Mouse (Mus musculus) lung, embryonic 16.5 days (tissue): ENCODE data around the gene Mxd3. TPM values are rescaled to one million over a fixed set of nuclear protein-coding genes. Genes with fewer than 3 reads are reported as not detected.

ENCODE experiments used
- ATAC-seq: fragments of 200-750 bp; cut with Nextera tagmentation; 2 replicates; pipeline ENCODE4 v1.8.0; 2017; ENCODE audit warnings: low read depth, mild to moderate bottlenecking, moderate library complexity
- H3K27ac ChIP-seq: fragments of 300-500 bp; sonication (generic); 2 replicates; pipeline ENCODE4 v1.5.1; 2014; ENCODE audit warnings: mild to moderate bottlenecking, control low read depth, low read length
- H3K27me3 ChIP-seq: fragments of 300-500 bp; sonication (generic); 2 replicates; pipeline ENCODE4 v1.6.1; 2014; ENCODE audit warnings: low read depth, low read length, mixed read lengths; ENCODE audit not compliant: control insufficient read depth, insufficient read depth
- H3K36me3 ChIP-seq: fragments of 300-500 bp; sonication (generic); 2 replicates; pipeline ENCODE4 v1.6.1; 2014; ENCODE audit warnings: low read length; ENCODE audit not compliant: control insufficient read depth, insufficient read depth
- H3K4me1 ChIP-seq: fragments of 300-500 bp; sonication (generic); replicated peaks from 2 replicates; pipeline ENCODE4 v1.6.1; 2014; ENCODE audit warnings: low read length, mixed read lengths; ENCODE audit not compliant: control insufficient read depth, insufficient read depth
- H3K4me2 ChIP-seq: fragments of 300-500 bp; sonication (generic); 2 replicates; pipeline ENCODE4 v1.6.1; 2014; ENCODE audit warnings: low read depth, low read length, control low read depth
- H3K4me3 ChIP-seq: fragments of 300-500 bp; sonication (generic); 2 replicates; pipeline ENCODE4 v1.5.1; 2014; ENCODE audit warnings: mild to moderate bottlenecking, low read length, control low read depth
- H3K9ac ChIP-seq: fragments of 300-500 bp; sonication (generic); 2 replicates; pipeline ENCODE4 v1.6.1; 2014; ENCODE audit warnings: low read length, control low read depth
- H3K9me3 ChIP-seq: fragments of 300-500 bp; sonication (generic); 2 replicates; pipeline ENCODE4 v1.6.1; 2016; ENCODE audit warnings: low read length; ENCODE audit not compliant: control insufficient read depth
- WGBS: fragments of 180-500 bp; shearing (Covaris S2); extraction: QIAGEN DNeasy Blood & Tissue Kit; methylation state at CpG from one replicate; pipeline ENCODE4 v1.1.7; 2014; 5-methylcytosine and 5-hydroxymethylcytosine counted together
- polyA plus RNA-seq: library from polyadenylated mRNA; unstranded; fragments of >200 nt; fragmentation: Nextera tagmentation; extraction: Ambion mirVana; gene quantifications from 2 replicates; pipeline ENCODE4 v1.2.1, GENCODE M21; 2015

The Mxd3 gene
- polyA plus RNA-seq, 1 experiment from 2014 or later, result 46.4 TPM

- no peak overlapping the region for H3K9ac ChIP-seq
- H3K9me3 ChIP-seq, result no peaks in the 10 kb centered on the region
- H3K27ac ChIP-seq, result no peak overlapping the region
- WGBS, result 72% methylated on average over 11 of the region's 11 CpGs
- no peak overlapping the region for H3K4me3 ChIP-seq
- no peaks in the 10 kb centered on the region for H3K27me3 ChIP-seq
- H3K36me3 ChIP-seq, result peaks cover 15% of the 10 kb centered on the region
- H3K4me1 ChIP-seq, result peaks cover 46% of the 10 kb centered on the region
- no peak overlapping the region for H3K4me2 ChIP-seq
- ATAC-seq, result no peak
Measured at GRCm38 (mm10) chr13:55325596-55325995, 4.0 kb downstream of the Mxd3 start.

GRCm38 (mm10) chr13:55322130-55322825 lies 7.3 kb downstream of the Mxd3 start:
- peaks cover 26% of the 10 kb centered on the region for H3K4me1 ChIP-seq
- H3K27ac ChIP-seq, result peak overlapping the region; percentile 82
- H3K4me2 ChIP-seq, result peak overlapping the region; percentile 61
- peak overlapping the region; percentile 88 for H3K4me3 ChIP-seq
- ATAC-seq, result peak; percentile 29; the same call in 1 of the 2 replicates
- no peaks in the 10 kb centered on the region for H3K9me3 ChIP-seq
- no peaks in the 10 kb centered on the region for H3K27me3 ChIP-seq
- H3K36me3 ChIP-seq, result peaks cover 15% of the 10 kb centered on the region
- peak overlapping the region; percentile 98 for H3K9ac ChIP-seq
- under 1% methylated on average over 31 of the region's 31 CpGs for WGBS

- peak within 1 kb of the TSS; percentile 98 for H3K9ac ChIP-seq
- H3K27ac ChIP-seq, result peak within 1 kb of the TSS; percentile 82
- peak within 1 kb of the TSS; percentile 88 for H3K4me3 ChIP-seq
- peaks cover 22% of the 10 kb centered on the region for H3K4me1 ChIP-seq
- under 1% methylated on average over 73 of the region's 73 CpGs for WGBS
- H3K36me3 ChIP-seq, result peaks cover 15% of the 10 kb centered on the region
- peak; percentile 94 for ATAC-seq
- H3K4me2 ChIP-seq, result peak within 1 kb of the TSS; percentile 61
- H3K9me3 ChIP-seq, result no peaks in the 10 kb centered on the region
- no peaks in the 10 kb centered on the region for H3K27me3 ChIP-seq
Measured at GRCm38 (mm10) chr13:55321434-55322129, 8.0 kb downstream of the Mxd3 start, which contains the start of gene Rab24. Gene Rab24, minus strand, starts transcription at chr13:55321946.

GRCm38 (mm10) chr13:55319931-55320533 lies 9.6 kb downstream of the Mxd3 start, which contains the start of gene Prelid1:
Gene Prelid1, plus strand, starts transcription at chr13:55320500.
- ATAC-seq, result no peak
- H3K27me3 ChIP-seq, result no peaks in the 10 kb centered on the region
- peaks cover 9% of the 10 kb centered on the region for H3K36me3 ChIP-seq
- peaks cover 22% of the 10 kb centered on the region for H3K4me1 ChIP-seq
- H3K4me2 ChIP-seq, result peak within 1 kb of the TSS; percentile 61
- peak within 1 kb of the TSS; percentile 38 for H3K27ac ChIP-seq
- peak within 1 kb of the TSS; percentile 98 for H3K9ac ChIP-seq
- H3K9me3 ChIP-seq, result no peaks in the 10 kb centered on the region
- WGBS, result 81% methylated on average over 4 of the region's 4 CpGs
- H3K4me3 ChIP-seq, result peak within 1 kb of the TSS; percentile 88

- ATAC-seq, result no peak
- Histone ChIP-seq H3K4me3 (no peak overlapping the region), H3K9ac (no peak overlapping the region), H3K27ac (no peak overlapping the region), H3K4me2 (no peak overlapping the region), H3K36me3 (peaks cover 18% of the 10 kb centered on the region), H3K4me1 (peaks cover 15% of the 10 kb centered on the region), H3K9me3 (no peaks in the 10 kb centered on the region), H3K27me3 (no peaks in the 10 kb centered on the region)
- WGBS, result 79% methylated on average over 3 of the region's 3 CpGs
Measured at GRCm38 (mm10) chr13:55318351-55318750, 11.3 kb downstream of the Mxd3 start.

GRCm38 (mm10) chr13:55314891-55315412 lies 14.7 kb downstream of the Mxd3 start:
- Histone ChIP-seq H3K4me1 (no peaks in the 10 kb centered on the region), H3K27ac (no peak overlapping the region), H3K36me3 (peaks cover 49% of the 10 kb centered on the region), H3K9ac (no peak overlapping the region), H3K9me3 (no peaks in the 10 kb centered on the region), H3K4me2 (no peak overlapping the region), H3K27me3 (no peaks in the 10 kb centered on the region), H3K4me3 (no peak overlapping the region)
- WGBS, result 76% methylated on average over 2 of the region's 2 CpGs
- no peak for ATAC-seq

GRCm38 (mm10) chr13:55313051-55313450 lies 16.6 kb downstream of the Mxd3 start:
- H3K4me3 ChIP-seq, result no peak overlapping the region
- no peaks in the 10 kb centered on the region for H3K27me3 ChIP-seq
- no peak overlapping the region for H3K27ac ChIP-seq
- no peaks in the 10 kb centered on the region for H3K9me3 ChIP-seq
- no peak overlapping the region for H3K9ac ChIP-seq
- H3K36me3 ChIP-seq, result peaks cover 57% of the 10 kb centered on the region
- no peak for ATAC-seq
- no peak overlapping the region for H3K4me2 ChIP-seq
- H3K4me1 ChIP-seq, result no peaks in the 10 kb centered on the region
- 83% methylated on average over 9 of the region's 9 CpGs for WGBS

GRCm38 (mm10) chr13:55312028-55312630 lies 17.5 kb downstream of the Mxd3 start:
- Histone ChIP-seq H3K4me3 (no peak overlapping the region), H3K9ac (no peak overlapping the region), H3K27me3 (no peaks in the 10 kb centered on the region), H3K4me1 (no peaks in the 10 kb centered on the region), H3K27ac (no peak overlapping the region), H3K36me3 (peaks cover 66% of the 10 kb centered on the region), H3K4me2 (no peak overlapping the region), H3K9me3 (no peaks in the 10 kb centered on the region)
- WGBS, result 85% methylated on average over 8 of the region's 8 CpGs
- no peak for ATAC-seq

- H3K9me3 ChIP-seq, result no peaks in the 10 kb centered on the region
- 81% methylated on average over 5 of the region's 5 CpGs for whole genome bisulfite sequencing
- no peaks in the 10 kb centered on the region for H3K4me1 ChIP-seq
- peaks cover 52% of the 10 kb centered on the region for H3K36me3 ChIP-seq
- no peak overlapping the region for H3K4me3 ChIP-seq
- H3K9ac ChIP-seq, result no peak overlapping the region
- no peak overlapping the region for H3K4me2 ChIP-seq
- H3K27ac ChIP-seq, result no peak overlapping the region
- ATAC-seq, result no peak
- no peaks in the 10 kb centered on the region for H3K27me3 ChIP-seq
Measured at GRCm38 (mm10) chr13:55300913-55301312, 28.7 kb downstream of the Mxd3 start.
